Mouse (Mus musculus) limb, embryonic 14.5 days (tissue): ENCODE data around the gene Ywhag. TPM values are rescaled to one million over a fixed set of nuclear protein-coding genes. Genes with fewer than 3 reads are reported as not detected.

Experiments
- ATAC-seq: fragments of 200-750 bp; cut with Nextera tagmentation; 2 replicates; pipeline ENCODE4 v1.8.0; 2017; ENCODE audit warnings: low read depth, moderate number of reproducible peaks, moderate TSS enrichment; ENCODE audit not compliant: low FRiP score
- DNase-seq: peaks from one replicate; pipeline ENCODE4 v3.0.0-alpha.2; 2015; ENCODE audit warnings: low spot score
- H3K27ac ChIP-seq: fragments of 300-500 bp; sonication (generic); replicated peaks from 2 replicates; pipeline ENCODE4 v1.5.1; 2014; ENCODE audit warnings: low read depth, mild to moderate bottlenecking, low read length, moderate library complexity, mixed read lengths
- H3K27me3 ChIP-seq: fragments of 300-500 bp; sonication (generic); 2 replicates; pipeline ENCODE4 v1.6.1; 2014; ENCODE audit warnings: low read length, mixed read lengths; ENCODE audit not compliant: control insufficient read depth, insufficient read depth
- H3K36me3 ChIP-seq: fragments of 300-500 bp; sonication (generic); 2 replicates; pipeline ENCODE4 v1.6.1; 2014; ENCODE audit warnings: mild to moderate bottlenecking, low read length, moderate library complexity, mixed read lengths; ENCODE audit not compliant: control insufficient read depth, insufficient read depth
- H3K4me1 ChIP-seq: fragments of 300-500 bp; sonication (generic); 2 replicates; pipeline ENCODE4 v1.6.1; 2014; ENCODE audit warnings: antibody characterized with exemption, low read length, mixed read lengths; ENCODE audit not compliant: control insufficient read depth, insufficient read depth
- H3K4me2 ChIP-seq: fragments of 300-500 bp; sonication (generic); replicated peaks from 2 replicates; pipeline ENCODE4 v1.6.1; 2014; ENCODE audit warnings: low read depth, mild to moderate bottlenecking, low read length, moderate library complexity; ENCODE audit not compliant: severe bottlenecking
- H3K4me3 ChIP-seq: fragments of 300-500 bp; sonication (generic); replicated peaks from 2 replicates; pipeline ENCODE4 v1.5.1; 2014; ENCODE audit warnings: low read length
- H3K9ac ChIP-seq: fragments of 300-500 bp; sonication (generic); 2 replicates; pipeline ENCODE4 v1.6.1; 2014; ENCODE audit warnings: mild to moderate bottlenecking, low read depth, low read length, moderate library complexity; ENCODE audit not compliant: severe bottlenecking
- H3K9me3 ChIP-seq: fragments of 300-500 bp; sonication (generic); 2 replicates; pipeline ENCODE4 v1.6.1; 2016; ENCODE audit warnings: low read length; ENCODE audit not compliant: control insufficient read depth
- POLR2A ChIP-seq: fragments of 200-500 bp; IDR thresholded peaks from 2 replicates; pipeline ENCODE4 v1.8.0; 2012; ENCODE audit warnings: inconsistent platforms, mild to moderate bottlenecking, moderate library complexity, borderline replicate concordance; ENCODE audit not compliant: insufficient read depth, insufficient read length; ENCODE audit errors: extremely low read depth
- WGBS: fragments of 180-500 bp; shearing (Covaris S2); extraction: QIAGEN DNeasy Blood & Tissue Kit; methylation state at CpG from one replicate; pipeline ENCODE4 v1.1.7; 2014; 5-methylcytosine and 5-hydroxymethylcytosine counted together
- polyA plus RNA-seq, 2 experiments: library from polyadenylated mRNA; depleted of rRNA in 1 of 2; stranded (reverse) in 1 of 2; unstranded in 1 of 2; fragments of >200 nt; fragmentation: Nextera tagmentation in 1 of 2; extraction: Ambion mirVana in 1 of 2; gene quantifications; 2 replicates each; pipeline versions ENCODE4 v1.2.1 to v1.2.3; 2012 to 2014

Gene Ywhag
- polyA plus RNA-seq, 2 experiments, result 72.9 to 83.6 TPM

- WGBS, result 85% methylated on average over 2 of the region's 2 CpGs
- ATAC-seq (no peak), DNase-seq (no peak)
- no peaks in the 10 kb centered on the region for H3K9me3 ChIP-seq
- no peak for TF ChIP-seq POLR2A
- H3K36me3 ChIP-seq, result no peaks in the 10 kb centered on the region
- H3K27ac ChIP-seq, result no peak overlapping the region
- H3K4me1 ChIP-seq, result 0 out of 2 replicates have a peak, but pooled peaks cover under 1% of the 10 kb centered on the region
- no peaks in the 10 kb centered on the region for H3K27me3 ChIP-seq
- no peak overlapping the region for H3K4me3 ChIP-seq
- H3K4me2 ChIP-seq, result no peak overlapping the region
- no peak overlapping the region for H3K9ac ChIP-seq
Observed at GRCm38 (mm10) chr5:135951660-135952059, 17.2 kb upstream of the Ywhag start.

DNA sequence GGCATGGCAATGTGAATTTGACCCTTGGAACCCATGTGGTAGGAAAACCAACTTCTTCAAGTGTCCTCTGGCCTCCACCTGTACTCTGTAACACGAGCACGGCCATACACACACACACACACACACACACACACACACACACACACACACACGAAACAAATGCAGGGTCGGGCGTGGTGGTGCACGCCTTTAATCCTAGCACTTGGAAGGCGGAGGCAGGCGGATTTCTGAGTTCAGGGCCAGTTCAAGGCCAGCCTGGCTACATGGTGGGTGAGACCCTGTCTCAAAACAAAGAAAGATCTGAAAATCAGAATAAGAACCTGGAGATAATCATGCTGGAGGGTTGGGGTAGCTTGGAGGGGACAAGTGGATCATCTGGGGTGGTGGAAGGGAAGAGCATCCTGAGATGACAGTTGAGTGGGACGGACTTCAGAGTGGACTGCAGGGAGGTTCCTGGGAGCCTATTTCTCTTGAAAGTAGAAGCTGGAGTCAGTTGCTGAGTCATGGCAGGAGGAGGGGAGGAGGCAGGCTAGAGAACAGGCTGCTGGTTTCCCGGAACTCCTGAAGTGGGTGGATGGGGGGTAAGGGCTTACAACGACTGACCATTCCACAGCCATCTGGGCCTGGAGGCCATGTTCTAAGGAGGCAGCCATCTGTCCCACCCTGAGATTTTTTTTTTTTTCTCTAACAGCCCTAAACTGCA, 16.4 kb upstream of the Ywhag start:
- no peak overlapping the region for H3K4me2 ChIP-seq
- 77% methylated on average over 11 of the region's 11 CpGs for WGBS
- no peak overlapping the region for H3K4me3 ChIP-seq
- ATAC-seq (no peak), DNase-seq (no peak)
- H3K9ac ChIP-seq, result no peak overlapping the region
- H3K4me1 ChIP-seq, result no peaks in the 10 kb centered on the region
- no peaks in the 10 kb centered on the region for H3K36me3 ChIP-seq
- TF ChIP-seq POLR2A, result no peak
- H3K27ac ChIP-seq, result no peak overlapping the region
- no peaks in the 10 kb centered on the region for H3K27me3 ChIP-seq
- H3K9me3 ChIP-seq, result no peaks in the 10 kb centered on the region

DNA sequence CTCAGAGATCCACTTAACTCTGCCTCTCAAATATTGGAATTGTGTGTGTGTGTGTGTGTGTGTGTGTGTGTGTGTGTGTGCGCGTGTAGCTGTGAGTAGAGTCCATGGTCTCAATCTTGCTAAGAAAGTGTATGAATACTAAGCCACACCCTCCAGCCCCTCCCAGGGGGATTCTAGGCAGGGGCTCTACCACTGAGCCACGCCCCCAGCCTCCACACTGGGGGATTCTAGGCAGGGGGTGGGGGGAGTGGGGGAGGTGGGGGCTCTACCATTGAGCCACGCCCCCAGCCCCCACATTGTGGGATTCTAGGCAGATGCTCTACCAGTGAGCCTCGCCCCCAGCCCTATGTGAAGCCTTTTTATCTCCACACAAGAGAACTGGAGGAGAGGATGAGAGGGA, 12.2 kb upstream of the Ywhag start:
- no peak for ATAC-seq
- 72% methylated on average over 5 of the region's 5 CpGs for WGBS
- H3K27me3 ChIP-seq, result no peaks in the 10 kb centered on the region
- no peaks in the 10 kb centered on the region for H3K36me3 ChIP-seq
- no peak overlapping the region for H3K4me3 ChIP-seq
- H3K4me1 ChIP-seq, result no peaks in the 10 kb centered on the region
- no peak for TF ChIP-seq POLR2A
- H3K9ac ChIP-seq, result no peak overlapping the region
- DNase-seq, result no peak
- no peaks in the 10 kb centered on the region for H3K9me3 ChIP-seq
- H3K4me2 ChIP-seq, result no peak overlapping the region
- no peak overlapping the region for H3K27ac ChIP-seq

DNA sequence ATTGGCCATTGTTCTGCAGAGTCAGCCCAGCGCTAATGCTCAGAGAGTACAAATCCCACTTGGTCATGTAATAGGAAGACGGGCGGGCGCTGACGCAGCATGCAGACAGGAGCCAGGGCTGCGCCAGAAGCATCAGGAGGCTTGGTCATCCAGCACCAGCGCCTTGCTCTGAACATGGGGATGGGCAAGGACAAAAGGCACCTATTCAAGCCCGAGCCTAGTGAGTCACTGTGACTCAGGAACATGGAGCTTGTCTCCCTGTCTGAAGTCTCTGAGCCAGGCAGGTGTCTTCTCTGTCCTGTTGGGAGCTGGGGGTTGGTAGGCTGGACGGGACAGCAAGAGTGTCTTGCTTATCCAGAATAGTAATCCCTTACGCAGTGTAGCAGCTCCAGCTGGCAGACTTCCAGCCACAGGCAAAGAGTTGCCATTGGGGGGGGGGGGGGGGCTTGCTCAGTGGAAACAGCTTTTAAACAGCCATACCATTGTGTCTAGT, 11.5 kb upstream of the Ywhag start:
- WGBS, result 54% methylated on average over 10 of the region's 10 CpGs
- H3K27me3 ChIP-seq, result no peaks in the 10 kb centered on the region
- H3K4me3 ChIP-seq, result no peak overlapping the region
- no peaks in the 10 kb centered on the region for H3K4me1 ChIP-seq
- no peaks in the 10 kb centered on the region for H3K9me3 ChIP-seq
- no peak for TF ChIP-seq POLR2A
- no peak overlapping the region for H3K27ac ChIP-seq
- H3K4me2 ChIP-seq, result no peak overlapping the region
- no peak for ATAC-seq
- DNase-seq, result peak; percentile 12
- H3K9ac ChIP-seq, result no peak overlapping the region; the same call in 1 of the 2 replicates
- H3K36me3 ChIP-seq, result no peaks in the 10 kb centered on the region

GRCm38 (mm10) chr5:135942710-135943109, 8.3 kb upstream of the Ywhag start:
- DNase-seq, result no peak
- no peaks in the 10 kb centered on the region for H3K27me3 ChIP-seq
- ATAC-seq, result no peak

GRCm38 (mm10) chr5:135940587-135940986, 6.2 kb upstream of the Ywhag start:
- Histone ChIP-seq H3K4me2 (no peak overlapping the region), H3K27me3 (no peaks in the 10 kb centered on the region), H3K36me3 (no peaks in the 10 kb centered on the region), H3K9me3 (no peaks in the 10 kb centered on the region), H3K9ac (no peak overlapping the region), H3K27ac (no peak overlapping the region), H3K4me3 (no peak overlapping the region), H3K4me1 (no peaks in the 10 kb centered on the region)
- DNase-seq, result no peak
- no peak for ATAC-seq
- WGBS, result 44% methylated on average over 5 of the region's 5 CpGs
- no peak for TF ChIP-seq POLR2A

More at GRCm38 (mm10) chr5:135942710-135943109, 8.3 kb upstream of the Ywhag start:
- WGBS, result 76% methylated on average over 6 of the region's 6 CpGs
- no peak overlapping the region for H3K4me2 ChIP-seq
- no peaks in the 10 kb centered on the region for H3K4me1 ChIP-seq
- no peaks in the 10 kb centered on the region for H3K36me3 ChIP-seq
- H3K9ac ChIP-seq, result no peak overlapping the region
- TF ChIP-seq POLR2A, result no peak
- no peak overlapping the region for H3K4me3 ChIP-seq
- no peaks in the 10 kb centered on the region for H3K9me3 ChIP-seq
- H3K27ac ChIP-seq, result no peak overlapping the region
